Mouse (Mus musculus) midbrain, embryonic 15.5 days (tissue): Measurements from ENCODE around the gene Pou2f3. TPM values are rescaled to one million over a fixed set of nuclear protein-coding genes. Genes with fewer than 3 reads are reported as not detected.

Experiments
- ATAC-seq: fragments of 200-750 bp; cut with Nextera tagmentation; replicated peaks from 2 replicates; pipeline ENCODE4 v1.8.0; 2017; ENCODE audit warnings: moderate TSS enrichment
- H3K27ac ChIP-seq: fragments of 300-500 bp; sonication (generic); 2 replicates; pipeline ENCODE4 v1.5.1; 2015; ENCODE audit warnings: mild to moderate bottlenecking, inconsistent platforms
- H3K27me3 ChIP-seq: fragments of 300-500 bp; sonication (generic); replicated peaks from 2 replicates; pipeline ENCODE4 v1.6.1; 2015; ENCODE audit warnings: inconsistent platforms
- H3K36me3 ChIP-seq: fragments of 300-500 bp; sonication (generic); replicated peaks from 2 replicates; pipeline ENCODE4 v1.6.1; 2015; ENCODE audit warnings: inconsistent platforms
- H3K4me1 ChIP-seq: fragments of 300-500 bp; sonication (generic); 2 replicates; pipeline ENCODE4 v1.6.1; 2015; ENCODE audit warnings: inconsistent platforms
- H3K4me2 ChIP-seq: fragments of 300-500 bp; sonication (generic); 2 replicates; pipeline ENCODE4 v1.6.1; 2015; ENCODE audit warnings: inconsistent platforms, mild to moderate bottlenecking, moderate library complexity
- H3K4me3 ChIP-seq: fragments of 300-500 bp; sonication (generic); 2 replicates; pipeline ENCODE4 v1.5.1; 2015; ENCODE audit warnings: mild to moderate bottlenecking, inconsistent platforms
- H3K9ac ChIP-seq: fragments of 300-500 bp; sonication (generic); 2 replicates; pipeline ENCODE4 v1.6.1; 2015; ENCODE audit warnings: mild to moderate bottlenecking, inconsistent platforms
- H3K9me3 ChIP-seq: fragments of 300-500 bp; sonication (generic); 2 replicates; pipeline ENCODE4 v1.6.1; 2016; ENCODE audit warnings: inconsistent platforms
- WGBS: fragments of 180-500 bp; shearing (Covaris S2); methylation state at CpG from one replicate; pipeline ENCODE4 v1.1.7; 2015; ENCODE audit warnings: mixed read lengths; 5-methylcytosine and 5-hydroxymethylcytosine counted together
- polyA plus RNA-seq: library from polyadenylated mRNA; unstranded; fragments of >200 nt; fragmentation: Nextera tagmentation; extraction: Ambion mirVana; gene quantifications from 2 replicates; pipeline ENCODE4 v1.2.1, GENCODE M21; 2015

The Pou2f3 gene
- polyA plus RNA-seq, 1 experiment from 2014 or later, result 0.14 TPM

DNA sequence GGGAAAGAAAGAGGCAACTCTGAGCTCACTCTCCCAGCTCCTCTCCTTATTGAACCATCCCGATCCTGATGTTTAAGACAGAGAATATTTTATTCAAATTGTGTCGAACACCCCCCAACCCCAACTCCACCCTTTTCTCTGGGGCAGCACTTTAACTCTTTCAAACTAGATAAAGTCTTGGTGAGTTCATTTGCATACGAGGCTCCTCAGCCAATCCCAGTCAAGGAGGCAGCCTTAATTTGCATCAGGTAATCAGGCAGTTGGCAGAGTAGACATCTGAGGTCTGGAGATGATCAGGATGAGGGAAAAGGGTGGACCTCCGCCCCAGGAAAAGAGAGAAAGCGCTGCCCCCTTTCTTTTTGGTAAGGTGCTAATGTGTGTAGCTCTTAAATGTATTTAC is 10.0 kb downstream of the Pou2f3 start:
- Histone ChIP-seq H3K4me1 (peaks cover 3% of the 10 kb centered on the region), H3K4me2 (no peak overlapping the region), H3K9ac (no peak overlapping the region), H3K27me3 (peaks cover 20% of the 10 kb centered on the region), H3K36me3 (no peaks in the 10 kb centered on the region), H3K27ac (no peak overlapping the region), H3K9me3 (no peaks in the 10 kb centered on the region), H3K4me3 (no peak overlapping the region)
- ATAC-seq, result no peak
- 8% methylated on average over 5 of the region's 5 CpGs for WGBS

DNA sequence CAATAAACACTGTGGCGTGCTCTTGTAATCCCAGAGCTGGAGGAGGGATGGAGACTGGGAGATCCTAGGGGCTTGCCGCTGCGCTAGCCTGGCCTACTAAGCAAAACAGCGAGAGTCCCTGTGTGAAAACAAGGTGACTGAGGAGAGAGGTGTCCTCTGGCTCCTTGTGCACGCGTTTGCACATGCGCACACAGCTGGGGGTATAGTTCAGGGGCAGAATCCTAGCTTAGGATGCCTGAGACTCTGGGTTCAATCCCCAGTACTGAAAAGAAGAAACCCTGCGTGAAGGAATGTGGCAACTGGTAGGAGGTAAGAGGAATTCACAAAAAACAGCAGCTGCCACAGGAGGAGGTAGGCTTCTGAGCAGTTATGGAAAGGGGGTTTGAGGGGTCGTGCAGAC is 16.2 kb downstream of the Pou2f3 start:
- no peak overlapping the region for H3K4me3 ChIP-seq

DNA sequence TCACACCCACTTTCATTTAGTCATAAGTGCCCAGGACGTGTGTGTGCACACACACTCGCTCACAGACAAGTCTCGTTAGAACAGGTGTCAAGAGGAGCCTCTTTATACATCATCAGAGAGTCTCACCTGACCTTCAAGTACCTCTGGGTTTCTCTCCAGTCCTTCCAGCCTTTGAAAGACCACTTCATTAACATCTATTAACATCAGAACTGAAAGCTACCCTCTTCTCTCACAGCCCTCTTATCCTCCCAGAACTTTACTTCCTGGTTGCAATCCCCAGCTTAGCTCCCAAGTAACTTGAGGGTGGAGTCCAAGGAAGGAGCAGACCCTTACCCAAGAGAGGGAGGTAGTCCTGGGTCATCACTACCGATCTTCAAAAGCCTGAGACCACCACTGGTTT is 18.6 kb downstream of the Pou2f3 start:
- no peak overlapping the region for H3K4me3 ChIP-seq
- no peak overlapping the region for H3K4me2 ChIP-seq
- ATAC-seq, result no peak
- no peaks in the 10 kb centered on the region for H3K9me3 ChIP-seq
- H3K27ac ChIP-seq, result no peak overlapping the region
- 52% methylated on average over 4 of the region's 4 CpGs for WGBS
- no peaks in the 10 kb centered on the region for H3K27me3 ChIP-seq
- no peak overlapping the region for H3K9ac ChIP-seq
- H3K36me3 ChIP-seq, result no peaks in the 10 kb centered on the region
- H3K4me1 ChIP-seq, result peaks cover 16% of the 10 kb centered on the region

More for the DNA sequence above, 16.2 kb downstream of the Pou2f3 start:
- Histone ChIP-seq H3K27me3 (no peaks in the 10 kb centered on the region), H3K9ac (no peak overlapping the region), H3K4me2 (no peak overlapping the region), H3K27ac (no peak overlapping the region), H3K4me1 (peaks cover 6% of the 10 kb centered on the region), H3K36me3 (no peaks in the 10 kb centered on the region), H3K9me3 (no peaks in the 10 kb centered on the region)
- ATAC-seq, result no peak
- WGBS, result 12% methylated on average over 9 of the region's 9 CpGs

DNA sequence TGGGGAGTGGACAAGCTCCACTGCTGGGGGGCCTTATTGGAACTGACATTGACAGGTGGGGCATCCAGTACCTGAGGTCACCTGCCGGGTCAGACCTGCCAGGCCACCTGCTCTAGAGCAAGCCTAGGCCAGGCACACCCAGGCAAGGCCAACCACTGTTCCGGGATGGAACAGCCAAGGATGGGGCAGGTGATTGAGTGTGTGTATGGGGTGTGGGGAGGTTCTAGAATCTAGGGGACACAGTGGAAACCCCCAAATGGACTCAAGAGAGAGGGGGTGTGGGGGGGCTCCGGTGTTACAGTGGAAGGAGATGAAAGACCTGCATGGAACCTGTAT is 21.2 kb downstream of the Pou2f3 start:
- H3K4me3 ChIP-seq, result no peak overlapping the region
- no peak overlapping the region for H3K4me2 ChIP-seq
- H3K27me3 ChIP-seq, result no peaks in the 10 kb centered on the region
- H3K4me1 ChIP-seq, result peaks cover 16% of the 10 kb centered on the region
- WGBS, result 48% methylated on average over 3 of the region's 3 CpGs
- no peak overlapping the region for H3K9ac ChIP-seq
- no peaks in the 10 kb centered on the region for H3K9me3 ChIP-seq
- H3K36me3 ChIP-seq, result no peaks in the 10 kb centered on the region
- peak overlapping the region; percentile 66; the same call in 1 of the 2 replicates for H3K27ac ChIP-seq
- ATAC-seq, result peak; percentile 37; the same call in 1 of the 2 replicates

DNA sequence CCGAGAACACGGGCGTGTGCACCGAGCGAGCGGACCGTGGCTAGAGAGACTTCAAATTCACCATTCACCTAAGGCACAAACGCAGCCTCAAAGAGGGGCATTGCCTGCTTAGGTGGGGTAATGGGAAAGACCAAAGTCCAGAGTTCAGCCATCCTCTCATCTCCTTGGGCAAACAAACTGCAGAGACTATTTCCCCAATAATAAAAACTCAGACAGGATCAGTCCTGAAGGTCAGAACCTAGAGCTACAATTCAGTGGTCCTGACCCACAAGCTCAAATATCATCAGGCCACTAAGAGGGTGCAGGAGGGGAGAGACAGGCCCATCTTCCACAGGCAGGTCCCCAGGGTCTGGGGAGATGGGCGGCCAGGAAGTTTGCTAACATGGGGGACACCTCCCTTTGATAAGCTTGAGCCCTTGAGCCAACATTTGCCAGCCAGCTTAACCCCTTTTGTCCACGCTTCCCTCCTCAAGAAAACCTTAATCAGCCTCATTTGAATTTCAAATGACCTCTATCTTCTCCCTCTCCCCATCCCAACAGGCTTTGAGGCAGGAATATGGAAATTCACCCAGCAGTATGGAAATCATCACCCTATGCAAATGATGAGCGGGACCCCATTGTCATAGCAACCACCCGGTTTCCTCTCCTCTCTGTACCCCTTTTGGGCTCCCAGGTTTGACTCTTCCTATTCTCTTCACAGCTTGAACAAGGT is 21.7 kb downstream of the Pou2f3 start:
- no peaks in the 10 kb centered on the region for H3K9me3 ChIP-seq
- peak overlapping the region; percentile 66 for H3K27ac ChIP-seq
- H3K27me3 ChIP-seq, result no peaks in the 10 kb centered on the region
- 49% methylated on average over 12 of the region's 12 CpGs for WGBS
- H3K4me2 ChIP-seq, result no peak overlapping the region
- H3K9ac ChIP-seq, result no peak overlapping the region
- peaks cover 16% of the 10 kb centered on the region for H3K4me1 ChIP-seq
- ATAC-seq, result peak; percentile 71
- no peaks in the 10 kb centered on the region for H3K36me3 ChIP-seq
- no peak overlapping the region for H3K4me3 ChIP-seq

DNA sequence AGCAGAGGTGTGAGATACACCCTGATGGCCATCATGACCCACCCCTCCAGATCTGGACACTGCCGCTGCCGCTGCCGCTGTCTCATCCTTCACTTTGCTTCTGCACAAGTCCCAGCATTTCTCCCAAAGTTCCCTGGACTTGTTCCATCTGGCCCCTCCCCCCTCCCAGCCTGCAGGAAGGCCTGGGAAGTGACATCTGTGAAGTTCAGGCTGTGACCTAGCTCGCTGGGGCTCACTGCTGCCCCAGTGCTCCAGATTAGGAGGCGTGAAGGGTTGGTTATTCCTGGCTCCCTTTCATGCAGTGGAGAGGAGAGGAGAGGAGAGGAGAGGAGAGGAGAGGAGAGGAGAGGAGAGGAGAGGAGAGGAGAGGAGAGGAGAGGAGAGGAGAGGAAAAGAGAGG is 30.6 kb downstream of the Pou2f3 start:
- Histone ChIP-seq H3K9me3 (no peaks in the 10 kb centered on the region), H3K36me3 (no peaks in the 10 kb centered on the region), H3K27ac (no peak overlapping the region), H3K9ac (no peak overlapping the region), H3K4me1 (no peaks in the 10 kb centered on the region), H3K4me3 (no peak overlapping the region), H3K27me3 (no peaks in the 10 kb centered on the region), H3K4me2 (no peak overlapping the region)
- WGBS, result 61% methylated on average over 5 of the region's 5 CpGs
- ATAC-seq, result no peak

DNA sequence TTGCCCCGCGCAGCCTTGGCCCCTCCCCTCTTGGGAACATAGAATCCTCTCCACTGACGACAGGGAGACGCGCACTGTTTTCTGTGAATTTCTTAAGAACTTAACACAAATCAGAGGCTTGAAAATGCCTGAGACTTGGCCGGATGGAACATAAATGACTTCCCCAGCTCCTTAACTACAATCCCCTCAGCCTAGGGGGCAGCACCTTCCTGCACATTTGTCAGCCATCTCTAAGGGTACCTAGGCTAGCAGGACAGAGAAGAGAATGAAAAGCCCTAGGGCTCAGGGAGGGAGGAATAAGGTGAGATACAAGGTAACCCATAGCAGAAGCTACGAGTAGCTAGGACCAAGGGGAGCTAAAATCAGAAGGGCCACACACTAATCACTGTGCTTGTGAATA is 32.0 kb downstream of the Pou2f3 start:
- 63% methylated on average over 7 of the region's 7 CpGs for WGBS
- no peak for ATAC-seq
- Histone ChIP-seq H3K27me3 (no peaks in the 10 kb centered on the region), H3K4me2 (no peak overlapping the region), H3K4me3 (no peak overlapping the region), H3K9me3 (no peaks in the 10 kb centered on the region), H3K9ac (no peak overlapping the region), H3K4me1 (no peaks in the 10 kb centered on the region), H3K27ac (no peak overlapping the region), H3K36me3 (no peaks in the 10 kb centered on the region)

DNA sequence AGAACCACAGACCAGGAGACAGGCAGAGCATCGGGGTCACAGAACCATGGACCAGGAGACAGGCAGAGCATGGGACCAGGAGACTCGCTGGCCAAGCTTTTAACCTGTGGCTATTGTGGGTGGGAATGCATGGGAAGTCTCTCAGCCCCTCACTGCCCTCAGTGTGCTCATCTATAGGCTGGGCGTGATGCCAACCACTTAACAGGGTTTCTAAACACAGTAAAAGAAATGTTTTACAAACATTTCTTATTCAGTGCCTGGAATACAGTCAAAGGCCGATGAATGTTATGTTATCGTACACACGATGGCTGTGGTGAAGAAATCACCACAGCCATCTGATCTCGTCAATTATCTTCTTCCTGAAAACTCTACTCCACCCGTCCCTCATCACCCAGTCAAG is 43.1 kb downstream of the Pou2f3 start:
- Histone ChIP-seq H3K9ac (no peak overlapping the region), H3K36me3 (no peaks in the 10 kb centered on the region), H3K27me3 (no peaks in the 10 kb centered on the region), H3K4me2 (no peak overlapping the region), H3K4me1 (no peaks in the 10 kb centered on the region), H3K9me3 (no peaks in the 10 kb centered on the region), H3K27ac (no peak overlapping the region), H3K4me3 (no peak overlapping the region)
- ATAC-seq, result no peak
- WGBS, result 72% methylated on average over 8 of the region's 8 CpGs

DNA sequence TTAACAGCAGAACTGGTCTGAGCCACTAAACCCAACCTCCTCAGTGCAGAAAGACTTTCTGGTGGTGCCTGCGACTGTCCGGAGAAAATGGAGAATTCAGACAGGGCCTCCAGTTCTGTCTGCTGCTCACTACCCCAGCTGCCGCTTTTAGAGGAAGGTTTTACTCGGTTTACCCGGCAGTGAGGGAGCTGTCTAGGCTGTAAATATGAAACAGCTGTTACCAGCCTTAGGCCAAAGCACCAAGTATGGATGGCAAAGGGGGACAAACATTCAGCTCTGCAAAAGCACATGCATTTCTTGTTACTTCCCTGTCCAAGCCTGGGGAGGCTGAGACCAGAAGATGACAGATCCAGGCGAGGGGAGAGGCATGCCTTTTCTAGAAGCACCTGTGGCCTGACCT is 43.8 kb downstream of the Pou2f3 start:
- H3K4me3 ChIP-seq, result no peak overlapping the region
- H3K36me3 ChIP-seq, result no peaks in the 10 kb centered on the region
- H3K27me3 ChIP-seq, result no peaks in the 10 kb centered on the region
- H3K9ac ChIP-seq, result no peak overlapping the region
- no peaks in the 10 kb centered on the region for H3K9me3 ChIP-seq
- 84% methylated on average over 6 of the region's 6 CpGs for WGBS
- H3K4me2 ChIP-seq, result no peak overlapping the region
- no peak overlapping the region for H3K27ac ChIP-seq
- no peaks in the 10 kb centered on the region for H3K4me1 ChIP-seq
- ATAC-seq, result no peak

DNA sequence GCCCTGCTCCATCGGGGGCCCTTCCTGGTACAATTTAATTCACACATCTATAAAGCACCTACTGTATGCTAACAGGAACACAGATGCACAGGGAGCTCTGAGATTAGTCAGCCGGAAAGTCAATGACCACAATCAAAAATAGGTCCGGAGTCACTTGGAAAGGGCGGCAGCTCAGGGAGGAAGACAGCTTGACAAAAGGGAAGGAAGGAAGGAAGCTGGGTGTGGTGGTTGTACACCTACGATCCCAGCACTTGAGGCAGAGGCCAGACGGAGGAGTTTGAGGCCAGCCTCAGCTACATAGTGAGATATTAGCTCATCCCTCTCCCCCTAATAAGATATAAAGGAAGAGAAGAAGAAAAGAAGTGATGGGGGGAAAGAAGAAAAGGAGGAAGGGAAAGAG is 54.2 kb downstream of the Pou2f3 start:
- Histone ChIP-seq H3K9ac (no peak overlapping the region), H3K4me2 (no peak overlapping the region), H3K27ac (no peak overlapping the region), H3K4me1 (no peaks in the 10 kb centered on the region), H3K4me3 (no peak overlapping the region), H3K27me3 (no peaks in the 10 kb centered on the region), H3K9me3 (no peaks in the 10 kb centered on the region), H3K36me3 (no peaks in the 10 kb centered on the region)
- 81% methylated on average over 6 of the region's 6 CpGs for WGBS
- ATAC-seq, result no peak

DNA sequence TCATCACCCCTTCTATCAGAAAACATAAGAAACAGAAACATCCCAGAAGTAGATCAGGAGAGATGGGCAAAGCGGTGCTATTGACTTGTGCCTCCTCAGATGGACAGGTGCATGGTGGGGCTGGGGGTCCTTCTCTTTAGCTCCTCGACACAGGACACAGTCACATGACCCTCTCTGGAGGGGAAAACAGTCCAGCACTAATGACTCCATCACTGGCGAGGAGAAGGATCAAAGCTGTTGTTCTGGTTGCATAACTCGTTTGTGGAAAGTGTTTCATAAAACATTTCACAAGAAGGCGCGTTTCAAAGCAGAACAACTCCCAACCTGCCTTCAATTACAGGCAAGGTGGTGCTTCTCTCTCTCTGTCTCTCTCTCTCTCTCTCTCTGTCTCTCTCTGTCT is 58.4 kb downstream of the Pou2f3 start:
- ATAC-seq, result no peak
- no peaks in the 10 kb centered on the region for H3K27me3 ChIP-seq
- H3K9me3 ChIP-seq, result no peaks in the 10 kb centered on the region
- 80% methylated on average over 6 of the region's 6 CpGs for WGBS
- no peak overlapping the region for H3K4me3 ChIP-seq
- H3K4me2 ChIP-seq, result no peak overlapping the region
- no peak overlapping the region for H3K27ac ChIP-seq
- H3K9ac ChIP-seq, result no peak overlapping the region
- H3K36me3 ChIP-seq, result no peaks in the 10 kb centered on the region
- no peaks in the 10 kb centered on the region for H3K4me1 ChIP-seq

DNA sequence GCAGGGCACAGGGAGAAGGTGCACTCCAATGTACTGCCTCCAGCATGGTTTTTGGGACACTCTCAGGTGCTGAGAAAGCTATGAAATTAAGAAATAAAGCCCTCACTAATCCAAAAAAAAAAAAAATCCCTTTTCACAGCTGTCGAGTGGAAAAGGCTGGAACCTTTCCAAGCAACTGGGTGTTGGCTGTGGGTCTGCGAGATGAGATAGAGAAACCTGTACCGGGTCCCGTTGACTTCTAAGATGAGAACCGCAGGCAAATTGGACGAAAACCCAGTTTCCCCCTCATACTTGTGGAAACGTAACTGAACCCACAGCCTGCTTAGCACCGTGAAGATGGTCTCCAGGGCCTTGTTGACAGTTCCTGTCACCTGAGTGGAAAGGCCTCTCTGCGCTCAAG is 59.2 kb downstream of the Pou2f3 start:
- no peak for ATAC-seq
- H3K36me3 ChIP-seq, result no peaks in the 10 kb centered on the region
- H3K4me3 ChIP-seq, result no peak overlapping the region
- H3K4me2 ChIP-seq, result no peak overlapping the region
- 82% methylated on average over 9 of the region's 9 CpGs for WGBS
- H3K9ac ChIP-seq, result no peak overlapping the region
- H3K9me3 ChIP-seq, result no peaks in the 10 kb centered on the region
- no peaks in the 10 kb centered on the region for H3K4me1 ChIP-seq
- no peak overlapping the region for H3K27ac ChIP-seq
- no peaks in the 10 kb centered on the region for H3K27me3 ChIP-seq

DNA sequence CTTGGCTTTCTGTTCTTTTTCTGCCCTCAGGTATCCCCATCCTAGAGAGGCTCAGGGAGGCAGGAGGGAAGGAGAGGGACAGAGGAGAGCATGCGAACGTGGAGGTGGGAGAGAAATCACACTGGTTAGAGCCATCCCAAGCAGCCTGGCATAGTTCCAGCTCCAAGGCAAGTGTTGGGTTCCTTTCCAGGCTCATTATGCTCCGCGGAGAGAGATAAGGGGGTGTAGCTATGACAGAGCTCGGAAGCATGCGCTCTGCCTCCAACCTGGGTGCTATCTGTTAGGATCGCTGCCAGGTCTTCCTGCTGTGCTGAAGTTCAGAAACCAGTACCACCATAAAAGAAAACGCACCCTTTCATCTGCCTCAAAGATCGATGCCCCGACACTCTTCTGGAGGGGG is 60.1 kb downstream of the Pou2f3 start:
- H3K4me3 ChIP-seq, result no peak overlapping the region
- no peaks in the 10 kb centered on the region for H3K9me3 ChIP-seq
- H3K27ac ChIP-seq, result no peak overlapping the region
- H3K4me1 ChIP-seq, result no peaks in the 10 kb centered on the region
- 65% methylated on average over 10 of the region's 10 CpGs for WGBS
- no peaks in the 10 kb centered on the region for H3K36me3 ChIP-seq
- H3K9ac ChIP-seq, result no peak overlapping the region
- ATAC-seq, result no peak
- H3K4me2 ChIP-seq, result no peak overlapping the region
- H3K27me3 ChIP-seq, result no peaks in the 10 kb centered on the region
